Mouse (Mus musculus) frontal cortex, postnatal 14 days (tissue): ENCODE results near the gene Setdb1.

ENCODE experiments used
- DNase-seq, 2 experiments: peaks; one replicate each; pipeline ENCODE4 v3.0.0; 2022; ENCODE audit warnings: low spot score in 2 of 2

Gene Setdb1

GRCm38 (mm10) chr3:95319110-95319509 lies 37.9 kb downstream of the Setdb1 start:
- no peak for DNase-seq

GRCm38 (mm10) chr3:95318548-95318947 lies 38.5 kb downstream of the Setdb1 start:
- DNase-seq, result no peak

GRCm38 (mm10) chr3:95317414-95318080 lies 39.5 kb downstream of the Setdb1 start:
- peak in 1 of 2 experiments; percentile 39 for DNase-seq

- no peak for DNase-seq
Observed at GRCm38 (mm10) chr3:95315844-95316550, 41.0 kb downstream of the Setdb1 start.

- peak; percentile 57 to 62 for DNase-seq
Observed at GRCm38 (mm10) chr3:95315094-95315843, 41.7 kb downstream of the Setdb1 start.

- no peak for DNase-seq
Observed at GRCm38 (mm10) chr3:95314486-95315093, 42.4 kb downstream of the Setdb1 start, which contains the start of gene Cers2. Cers2 (plus strand) TSS chr3:95314791.

GRCm38 (mm10) chr3:95314075-95314474 lies 42.9 kb downstream of the Setdb1 start:
- no peak for DNase-seq

GRCm38 (mm10) chr3:95313476-95313875 lies 43.5 kb downstream of the Setdb1 start:
- no peak for DNase-seq

GRCm38 (mm10) chr3:95312623-95313022 lies 44.4 kb downstream of the Setdb1 start:
- no peak for DNase-seq

GRCm38 (mm10) chr3:95310968-95311882 lies 45.8 kb downstream of the Setdb1 start:
- DNase-seq, result peak in 1 of 2 experiments; percentile 54

GRCm38 (mm10) chr3:95310496-95310895 lies 46.5 kb downstream of the Setdb1 start:
- DNase-seq, result no peak

GRCm38 (mm10) chr3:95307100-95307499 lies 49.9 kb downstream of the Setdb1 start, which contains the start of gene Anxa9:
Anxa9 (minus strand) TSS chr3:95307176.
- no peak for DNase-seq

- DNase-seq, result no peak
Observed at GRCm38 (mm10) chr3:95306244-95306643, 50.8 kb downstream of the Setdb1 start.

- DNase-seq, result no peak
Observed at GRCm38 (mm10) chr3:95301204-95301796, 55.7 kb downstream of the Setdb1 start.

- no peak for DNase-seq
Observed at GRCm38 (mm10) chr3:95298018-95298417, 59.0 kb downstream of the Setdb1 start.

- no peak for DNase-seq
Observed at GRCm38 (mm10) chr3:95296103-95296469, 60.9 kb downstream of the Setdb1 start.

GRCm38 (mm10) chr3:95295321-95296102 lies 61.5 kb downstream of the Setdb1 start:
- DNase-seq, result no peak

GRCm38 (mm10) chr3:95294718-95295117 lies 62.3 kb downstream of the Setdb1 start:
- no peak for DNase-seq

GRCm38 (mm10) chr3:95294316-95294715 lies 62.7 kb downstream of the Setdb1 start:
- no peak for DNase-seq

GRCm38 (mm10) chr3:95293537-95293936 lies 63.5 kb downstream of the Setdb1 start:
- no peak for DNase-seq
